Mouse (Mus musculus) thymus, postnatal 4 days (tissue): ENCODE results near the gene Trappc4.
"Not testable (repeated sequence)": the region's sequence is repeated elsewhere in the genome, so short reads cannot be mapped to it uniquely, and the experiment has no call there.

Source experiments
- DNase-seq: peaks from one replicate; pipeline ENCODE4 v3.0.0; 2021

The Trappc4 gene

DNA sequence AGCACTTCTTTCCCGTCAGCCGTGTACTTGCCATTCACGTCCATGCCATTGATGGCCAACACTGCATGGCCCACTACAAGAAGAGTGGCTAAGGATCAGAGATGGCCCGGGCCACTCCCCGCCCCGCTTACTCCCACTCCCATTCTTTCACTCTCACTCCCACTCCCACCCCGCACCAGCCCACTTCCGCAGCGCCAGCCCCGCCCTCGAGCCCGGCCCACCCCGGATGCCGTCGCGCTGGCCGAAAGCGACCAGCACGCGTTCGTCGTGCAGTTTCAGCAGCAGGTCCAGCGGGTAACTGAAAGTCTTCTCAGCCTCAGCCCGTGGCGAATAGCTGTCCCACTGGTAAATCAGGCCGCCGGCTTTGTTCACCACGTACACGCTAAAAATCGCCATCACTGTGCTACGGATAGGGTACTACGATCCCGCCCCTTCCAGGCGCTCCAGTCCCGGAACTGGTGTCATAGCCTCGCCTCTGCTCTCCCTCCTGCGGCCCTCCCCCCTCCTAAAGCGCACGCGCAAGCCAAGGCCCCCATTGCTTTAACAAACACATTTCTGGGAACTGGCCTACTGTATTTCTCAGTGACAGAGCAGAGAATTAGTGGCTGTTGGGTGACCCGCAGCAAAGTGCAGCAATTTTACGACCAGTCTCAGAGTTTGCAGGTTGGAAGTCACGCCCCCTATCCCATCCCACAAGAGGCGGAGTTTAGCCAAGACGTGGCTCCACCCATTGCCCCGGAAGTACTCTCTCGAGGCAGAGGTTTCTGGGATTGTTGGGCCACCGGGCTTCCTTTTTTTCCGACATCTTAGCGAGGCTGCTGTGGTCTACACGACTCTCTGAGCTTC is at the start of gene Trappc4, which contains the start of gene Rps25:
TSS of gene Trappc4 (minus strand) at position 695 of the 846 bp plus-strand sequence.
TSS of gene Rps25 (plus strand) at position 234 of the 846 bp plus-strand sequence.
- DNase-seq = peak; percentile 95

DNA sequence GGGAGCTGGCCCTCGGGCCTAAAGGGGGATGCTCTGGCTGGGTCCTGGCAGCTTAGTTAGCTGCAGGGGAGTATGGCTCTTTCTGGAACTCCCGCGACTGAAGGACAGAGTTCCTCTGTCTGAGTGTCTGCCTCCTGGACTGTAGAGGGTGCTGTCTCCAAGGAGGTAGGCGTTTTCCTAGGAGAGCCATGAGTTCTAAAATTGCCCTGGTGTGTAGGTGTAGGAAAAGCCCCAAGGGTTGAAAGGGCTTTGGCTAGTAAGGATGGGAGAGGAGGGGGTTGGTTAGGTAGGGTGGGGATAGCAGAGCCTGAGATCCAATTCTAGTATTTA is 47.5 kb upstream of the Trappc4 start, which contains the start of gene Upk2:
TSS of gene Upk2 (minus strand) at position 86 of the 330 bp plus-strand sequence.
- DNase-seq = no peak

DNA sequence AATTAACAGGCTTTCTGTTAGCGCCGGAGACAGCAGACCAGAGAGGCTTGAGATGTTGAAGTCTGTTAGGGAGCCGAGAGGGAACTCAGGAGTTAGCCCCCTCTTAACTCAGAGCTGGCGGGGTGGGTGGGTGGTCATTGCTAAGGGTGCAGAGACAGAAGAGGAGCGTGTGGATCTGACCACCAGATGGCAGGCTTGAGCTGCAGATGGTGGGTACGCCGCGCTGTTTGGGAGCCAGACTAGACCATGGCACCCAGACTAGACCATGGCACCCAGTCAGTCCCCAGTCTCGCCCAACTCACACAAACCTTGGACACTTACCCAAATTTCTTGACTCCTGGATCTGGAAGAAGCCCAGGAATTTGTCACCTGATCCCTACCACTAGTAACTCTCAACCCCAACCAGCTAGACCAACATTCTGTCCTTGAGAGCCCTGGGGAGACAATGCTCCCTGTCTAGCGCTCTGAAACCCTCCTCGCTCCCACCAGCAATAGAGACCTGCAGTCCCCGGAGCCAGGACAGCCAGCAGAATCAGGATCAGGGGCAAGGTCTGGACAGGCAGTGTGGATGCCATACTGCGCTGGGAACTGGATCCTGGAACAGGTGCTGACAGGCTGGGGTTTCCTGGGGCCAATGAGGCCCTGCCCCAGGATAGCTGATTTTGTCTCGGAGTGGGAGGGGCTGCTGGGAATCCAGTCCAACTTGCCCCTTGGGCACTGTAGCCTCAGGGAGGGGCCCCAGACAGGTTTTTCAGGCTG is 46.9 kb upstream of the Trappc4 start:
- DNase-seq = peak; percentile 95

DNA sequence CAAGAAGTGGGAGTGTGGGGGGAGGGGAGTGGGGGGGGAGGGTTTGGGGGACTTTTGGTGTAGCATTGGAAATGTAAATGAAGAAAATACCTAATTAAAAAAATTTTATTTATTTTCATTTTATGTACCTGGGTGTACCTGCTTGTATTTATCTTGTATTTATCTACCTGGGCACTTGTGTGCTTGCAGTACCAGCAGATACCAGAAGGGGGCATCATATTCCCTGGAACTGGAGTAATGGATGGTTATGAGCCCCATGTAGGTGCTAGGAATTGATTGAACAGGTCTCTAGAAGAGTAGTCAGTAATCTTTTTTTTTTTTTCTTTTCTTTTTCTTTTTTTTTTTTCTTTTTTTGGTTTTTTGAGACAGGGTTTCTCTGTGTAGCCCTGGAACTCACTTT is 43.0 kb upstream of the Trappc4 start:
- DNase-seq = peak; percentile 58

DNA sequence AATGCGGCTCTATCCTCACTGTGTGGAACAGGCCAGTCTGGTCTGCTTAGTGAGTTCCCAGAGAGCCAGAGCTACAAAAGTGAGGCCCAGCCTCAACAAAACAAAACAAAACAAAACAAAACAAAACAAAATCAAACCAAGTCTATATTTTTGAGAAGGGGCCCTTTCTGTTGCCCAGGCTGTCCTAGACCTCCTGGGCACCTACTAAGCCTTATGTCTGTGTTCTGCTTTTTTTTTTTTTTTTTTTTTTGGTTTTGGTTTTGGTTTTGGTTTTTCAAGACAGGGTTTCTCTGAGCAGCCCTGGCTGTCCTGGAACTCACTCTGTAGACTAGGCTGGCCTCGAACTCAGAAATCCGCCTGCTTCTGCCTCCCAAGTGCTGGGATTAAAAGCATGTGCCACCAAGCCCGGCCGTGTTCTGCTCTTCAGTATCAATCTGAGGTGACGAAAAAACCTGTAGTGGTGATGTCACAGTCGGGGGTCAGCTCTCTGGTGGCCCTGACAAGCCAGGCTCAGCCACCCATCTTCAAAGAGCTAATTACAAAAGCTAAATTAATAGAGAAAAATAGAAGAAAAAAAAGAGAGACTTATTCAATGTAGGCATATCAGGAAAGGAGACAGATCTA is 37.1 kb upstream of the Trappc4 start:
- DNase-seq = not testable (repeated sequence)

DNA sequence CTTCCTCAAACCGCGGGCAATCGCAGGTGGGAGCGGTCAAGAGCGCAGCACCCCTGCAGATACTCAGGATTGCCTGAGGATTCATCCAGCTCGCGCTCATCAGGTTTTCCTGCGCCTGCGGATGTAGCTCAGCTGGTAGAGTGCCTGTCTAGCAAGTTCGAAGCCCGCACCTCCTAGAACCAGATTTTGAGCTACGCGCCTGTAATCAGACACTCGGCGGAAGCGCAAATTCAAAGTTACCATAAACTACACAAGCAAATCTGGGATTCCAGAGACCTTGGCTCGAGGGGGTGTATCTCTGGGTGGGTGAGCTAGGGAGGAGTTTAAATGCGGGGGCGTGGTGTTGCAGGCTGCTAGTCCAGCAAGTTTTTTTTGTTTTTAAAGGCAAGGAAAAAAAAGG is 33.6 kb upstream of the Trappc4 start, which contains the start of gene Foxr1:
TSS of gene Foxr1 (minus strand) at position 176 of the 400 bp plus-strand sequence.
- DNase-seq = no peak

DNA sequence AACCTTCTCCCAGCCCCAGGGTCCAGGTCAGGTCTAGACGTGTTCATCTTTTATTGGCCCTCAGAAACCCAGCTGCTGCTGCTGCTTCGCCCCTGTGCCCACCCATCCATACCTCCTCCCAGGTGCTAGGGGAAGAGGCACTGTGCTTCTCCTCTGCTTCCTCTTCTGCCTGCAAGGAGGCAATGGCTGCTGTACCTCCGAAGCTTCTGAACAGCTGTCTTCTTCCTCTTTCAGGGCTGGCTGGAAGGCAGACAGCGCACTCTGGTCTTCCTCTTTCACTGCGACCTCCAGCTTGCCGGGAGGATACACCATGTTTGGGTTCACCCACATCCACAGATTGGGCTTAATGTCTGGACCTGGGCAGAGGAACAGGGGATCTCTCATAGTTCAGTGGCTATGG is 28.3 kb upstream of the Trappc4 start:
- peak; percentile 36 for DNase-seq

DNA sequence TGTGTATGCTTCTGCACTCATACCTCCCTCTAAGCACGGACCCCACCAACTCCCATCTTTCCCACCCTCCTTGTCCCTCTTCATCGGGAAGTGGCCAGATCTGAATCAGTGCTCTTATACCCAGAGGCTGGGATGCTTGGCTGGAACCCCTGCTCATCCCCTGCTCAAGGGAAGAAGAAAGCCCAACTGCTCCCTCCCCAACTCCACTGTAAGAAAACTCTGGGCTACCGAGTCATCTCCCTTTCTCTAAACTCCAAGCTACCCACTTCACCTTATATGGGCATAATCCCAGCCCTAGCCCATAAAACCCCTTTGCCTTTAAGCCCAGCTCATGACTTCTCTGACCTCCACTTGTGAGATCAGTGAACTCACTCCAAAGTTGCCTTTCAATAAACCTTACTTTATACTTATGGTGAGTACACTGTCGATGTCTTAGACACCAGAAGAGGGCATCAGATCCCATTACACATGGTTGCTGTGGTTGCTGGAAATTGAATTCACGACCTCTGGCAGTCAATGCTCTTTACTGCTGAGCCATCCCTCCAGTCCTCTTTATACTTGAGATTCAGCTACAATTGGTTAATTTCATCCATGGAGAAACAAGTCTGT is 25.3 kb upstream of the Trappc4 start:
- no peak for DNase-seq

DNA sequence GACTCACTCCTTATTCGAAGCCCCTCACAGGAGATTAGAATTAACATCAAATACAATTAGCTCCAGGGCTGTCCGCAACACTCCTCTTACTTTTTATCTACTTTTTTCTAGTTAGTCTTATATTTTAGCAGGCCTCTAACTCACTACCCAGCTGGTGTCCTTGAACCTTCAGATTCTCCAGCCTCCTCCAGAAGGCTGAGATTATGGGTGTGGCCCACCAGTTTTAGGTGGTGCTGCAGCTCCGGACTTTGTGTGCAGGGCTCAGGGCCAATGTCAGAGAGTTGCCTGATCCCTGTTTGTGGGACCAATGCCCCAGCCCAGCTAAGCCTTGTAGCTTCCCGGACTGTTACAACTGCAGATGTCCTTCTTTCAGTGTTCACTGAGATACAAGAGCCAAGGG is 16.2 kb upstream of the Trappc4 start:
- no peak for DNase-seq

DNA sequence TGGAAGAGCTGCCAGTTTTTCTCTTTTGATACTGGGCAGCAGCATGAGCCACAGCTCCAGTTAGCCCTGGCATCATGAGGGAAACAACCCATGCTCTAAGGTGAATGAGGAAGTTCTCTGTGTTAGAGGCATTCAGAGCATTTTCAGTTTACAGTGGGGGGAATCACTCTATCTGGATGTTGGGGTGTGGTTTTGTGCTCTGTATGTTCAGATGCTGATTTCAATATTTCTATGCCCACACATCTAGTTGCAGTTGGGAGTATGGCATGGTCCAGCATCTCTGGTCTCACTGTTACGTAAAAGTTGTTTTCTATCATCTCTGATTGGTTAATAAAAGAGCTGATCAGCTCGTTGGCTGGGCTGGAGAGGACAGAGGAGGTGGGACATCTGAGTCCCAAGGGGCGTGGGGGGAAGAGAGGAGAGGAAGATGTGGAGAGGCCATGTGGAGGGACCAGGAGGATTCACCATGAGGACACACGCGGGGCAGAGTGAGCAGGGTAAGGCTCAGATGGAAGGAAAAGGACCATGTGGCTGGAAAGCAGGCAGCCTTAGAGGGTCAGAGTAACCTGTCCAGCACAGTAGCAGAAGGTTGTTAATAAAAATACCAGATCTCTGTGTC is 13.0 kb upstream of the Trappc4 start:
- DNase-seq = no peak

DNA sequence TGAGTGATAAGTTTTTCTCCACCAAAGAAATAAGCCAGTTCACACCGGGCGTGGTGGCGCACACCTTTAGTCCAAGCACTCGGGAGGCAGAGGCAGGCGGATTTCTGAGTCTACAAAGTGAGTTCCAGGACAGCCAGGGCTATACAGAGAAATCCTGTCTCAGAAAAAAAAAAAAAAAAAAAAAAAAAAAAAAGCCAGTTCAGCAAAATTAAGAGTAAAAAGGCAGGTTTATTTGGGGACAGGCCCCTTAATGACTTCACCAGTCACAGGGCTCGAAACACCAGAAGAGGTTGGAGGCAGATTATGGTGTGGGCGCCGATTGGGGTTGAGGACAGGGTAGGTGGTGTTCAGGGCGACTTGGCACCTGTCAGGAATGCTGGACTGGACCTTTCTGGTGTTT is 12.3 kb upstream of the Trappc4 start:
- DNase-seq = not testable (repeated sequence)

DNA sequence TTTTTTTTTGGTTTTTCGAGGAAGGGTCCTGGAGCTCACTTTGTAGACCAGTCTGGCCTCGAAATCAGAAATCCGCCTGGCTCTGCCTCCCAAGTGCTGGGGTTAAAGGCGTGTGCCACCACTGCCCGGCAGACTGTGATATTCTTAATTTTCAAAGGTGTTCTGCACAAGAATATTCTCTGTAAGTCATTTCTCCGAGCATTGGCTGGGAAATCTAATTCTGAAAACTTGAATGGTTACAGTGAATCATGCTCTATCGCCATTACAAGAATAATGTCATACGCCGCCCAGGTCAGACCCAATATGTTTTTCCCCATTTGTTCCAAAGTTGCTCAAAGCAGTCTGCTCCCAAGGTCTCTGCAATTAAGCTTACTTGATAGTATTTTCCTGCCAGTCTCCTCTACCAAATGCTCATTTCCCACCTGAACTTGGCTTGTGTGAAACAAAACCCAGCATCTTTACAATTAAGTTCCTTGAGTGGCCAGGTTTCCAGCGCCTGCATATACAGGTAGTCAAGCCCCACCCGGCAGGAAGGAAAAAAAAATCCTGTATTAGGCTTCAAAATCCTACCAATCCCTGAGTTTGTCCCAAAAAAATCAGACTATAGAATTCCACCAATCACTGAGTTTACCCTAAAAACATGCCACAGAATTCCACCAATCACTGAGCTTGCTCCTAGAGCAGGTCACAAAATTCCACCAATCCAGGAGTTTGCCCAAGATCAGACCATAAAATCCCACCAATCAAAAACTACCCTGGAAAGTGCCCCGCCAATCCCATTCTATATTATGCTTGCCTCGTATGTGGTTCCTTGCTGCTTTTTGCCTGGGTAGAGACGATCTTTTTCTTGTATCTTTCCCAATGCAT is 11.4 kb upstream of the Trappc4 start, which contains the start of gene Ccdc84:
TSS of gene Ccdc84 (minus strand) at position 51 of the 867 bp plus-strand sequence.
- DNase-seq = no peak

DNA sequence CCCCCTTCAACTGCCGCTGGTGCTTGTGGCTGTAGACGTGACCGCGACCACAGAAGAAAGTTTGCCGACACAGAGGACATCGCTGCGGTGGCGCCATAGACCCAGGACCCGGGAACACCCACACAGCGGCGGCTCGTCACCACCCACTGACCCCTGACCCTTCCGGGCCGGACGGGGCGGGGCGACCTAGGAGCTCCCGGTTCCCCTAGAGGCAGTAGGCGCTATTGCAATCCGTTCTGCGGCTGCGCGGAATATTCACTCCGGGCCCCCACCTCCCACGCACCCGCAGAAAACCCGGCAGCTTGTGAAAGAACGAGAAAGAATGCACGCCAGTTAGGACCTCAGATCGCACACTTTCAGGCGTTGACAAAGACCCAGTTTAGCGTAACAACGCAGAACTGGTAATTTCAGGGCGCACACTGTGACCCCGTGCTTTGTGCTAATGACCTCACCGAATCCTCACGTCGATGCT is 10.5 kb upstream of the Trappc4 start:
- DNase-seq = peak; percentile 95

DNA sequence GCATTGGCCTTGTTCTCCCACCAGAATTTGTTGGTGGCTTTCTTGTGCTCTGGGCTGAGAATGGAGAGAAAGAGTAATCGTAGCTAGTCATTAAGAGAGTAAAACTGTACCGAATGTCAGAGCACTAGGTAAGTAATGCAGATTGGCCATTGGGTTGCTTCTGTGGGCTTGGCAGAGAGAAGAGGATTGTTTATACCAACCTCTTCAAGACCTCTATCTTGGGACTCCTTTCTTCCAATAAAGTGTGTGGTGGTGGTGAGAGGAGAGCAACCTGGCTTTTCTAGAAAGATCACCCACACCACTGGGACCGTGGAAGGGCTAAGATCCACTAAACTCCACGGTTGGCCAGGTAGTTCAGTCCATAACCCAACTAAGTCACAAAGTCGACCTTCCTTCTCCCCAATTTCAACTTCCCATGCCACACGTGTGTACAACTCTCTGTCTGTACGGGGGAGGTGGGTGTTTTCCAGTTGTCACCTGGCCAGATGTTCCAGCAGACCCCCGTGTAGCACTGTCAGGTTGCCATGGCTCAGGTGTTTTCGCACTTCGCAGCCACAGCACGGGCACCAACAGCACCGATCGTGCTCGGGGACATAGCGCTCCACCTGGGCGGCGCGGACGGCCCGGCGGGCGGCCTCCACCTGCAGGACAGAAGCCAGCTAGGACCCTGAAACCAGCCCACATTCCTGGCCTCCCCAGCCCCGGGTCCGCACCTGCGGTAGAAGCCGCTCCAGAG is 9.9 kb upstream of the Trappc4 start:
- no peak for DNase-seq

DNA sequence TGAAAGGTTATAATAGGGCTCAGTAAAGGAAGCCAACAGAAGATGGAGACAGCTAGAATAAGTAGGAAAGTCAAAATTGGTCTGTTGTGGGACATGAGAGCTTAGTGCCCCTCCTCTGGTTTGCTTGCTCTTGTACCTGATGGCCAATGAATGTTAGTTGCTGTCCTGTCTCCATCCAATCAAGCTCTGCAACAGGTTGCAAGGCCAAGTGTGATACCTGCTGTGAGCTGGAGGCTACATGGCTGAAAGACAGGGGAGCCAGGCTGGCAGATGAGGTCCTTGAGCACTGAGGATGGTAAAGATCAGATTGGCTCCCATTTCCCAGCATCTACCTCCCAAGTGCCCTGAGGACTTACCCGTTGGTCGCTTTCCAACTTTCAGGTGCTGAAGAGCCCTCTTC is 5.4 kb upstream of the Trappc4 start:
- no peak for DNase-seq

DNA sequence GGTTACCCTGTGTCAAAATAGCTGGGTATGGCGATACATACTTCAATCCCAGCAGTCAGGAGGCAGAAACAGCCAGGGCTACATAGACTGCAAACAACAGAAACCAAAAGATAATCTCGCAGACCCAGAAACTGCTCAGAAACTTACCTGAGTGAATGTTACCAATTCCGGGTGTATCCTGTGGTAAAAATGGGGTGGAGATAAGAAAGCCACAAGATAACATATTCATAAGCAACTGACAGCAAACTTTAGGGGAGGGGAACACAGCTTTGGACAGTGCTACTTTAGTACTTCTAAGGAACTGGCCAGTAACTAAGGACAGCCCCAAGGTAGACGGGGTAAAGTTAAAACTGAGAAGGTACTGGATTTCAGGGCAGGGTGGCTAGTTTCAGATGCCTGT is 4.9 kb upstream of the Trappc4 start:
- DNase-seq = no peak

DNA sequence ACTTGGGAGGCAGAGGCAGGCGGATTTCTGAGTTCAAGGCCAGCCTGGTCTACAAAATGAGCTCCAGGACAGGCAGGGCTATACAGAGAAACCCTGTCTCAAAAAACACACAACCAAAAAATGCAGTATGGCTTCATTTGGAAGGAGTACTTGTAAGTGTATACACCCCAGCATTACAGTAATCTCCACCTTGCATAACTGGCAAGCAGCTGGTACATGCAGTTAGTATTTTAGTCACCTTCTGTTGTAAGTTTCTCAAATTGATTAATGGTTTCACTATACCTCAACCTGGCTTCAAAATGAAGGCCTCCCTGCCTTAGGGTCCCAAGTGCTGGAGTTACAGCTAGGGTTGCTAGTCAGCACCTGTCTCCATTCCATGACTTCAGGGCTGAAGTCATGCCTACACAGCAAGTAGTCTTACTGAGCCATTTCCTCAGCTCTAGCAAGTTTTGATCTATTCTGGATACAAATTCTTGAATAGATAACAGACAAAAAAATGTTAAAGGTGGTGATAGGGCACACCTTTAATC is 4.3 kb upstream of the Trappc4 start:
- no peak for DNase-seq

DNA sequence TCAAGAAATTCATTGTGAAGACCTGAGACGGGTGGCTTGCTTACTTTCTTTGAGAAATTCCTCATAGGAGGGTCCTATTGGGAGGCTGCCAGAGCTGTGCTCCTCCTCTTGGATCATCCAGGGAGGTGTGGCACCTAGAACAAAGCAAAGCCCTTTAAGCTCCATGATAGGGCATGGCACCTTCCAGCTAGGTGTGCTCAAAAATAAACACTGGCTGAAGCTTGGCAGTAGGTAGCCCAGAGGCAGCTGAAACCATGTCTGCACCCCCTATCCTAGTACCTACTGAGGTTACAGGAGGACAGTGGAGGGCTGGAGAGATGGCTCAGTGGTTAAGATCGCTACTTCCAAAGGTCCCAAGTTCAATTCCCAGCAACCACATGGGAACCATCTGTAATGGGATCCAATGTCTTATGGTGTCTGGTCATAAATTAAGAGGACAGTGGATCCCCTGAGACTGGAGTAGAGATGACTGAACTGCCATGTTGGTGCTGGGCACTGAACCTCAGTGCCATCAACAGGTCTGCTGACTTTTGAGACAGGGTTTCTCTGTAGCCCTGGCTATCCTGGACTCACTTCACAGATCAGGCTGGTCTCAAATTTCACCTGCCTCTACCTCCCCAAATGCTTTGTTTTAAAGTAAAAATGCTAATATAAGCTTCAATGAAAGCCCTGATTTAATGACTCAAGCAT is 3.4 kb upstream of the Trappc4 start:
- no peak for DNase-seq

DNA sequence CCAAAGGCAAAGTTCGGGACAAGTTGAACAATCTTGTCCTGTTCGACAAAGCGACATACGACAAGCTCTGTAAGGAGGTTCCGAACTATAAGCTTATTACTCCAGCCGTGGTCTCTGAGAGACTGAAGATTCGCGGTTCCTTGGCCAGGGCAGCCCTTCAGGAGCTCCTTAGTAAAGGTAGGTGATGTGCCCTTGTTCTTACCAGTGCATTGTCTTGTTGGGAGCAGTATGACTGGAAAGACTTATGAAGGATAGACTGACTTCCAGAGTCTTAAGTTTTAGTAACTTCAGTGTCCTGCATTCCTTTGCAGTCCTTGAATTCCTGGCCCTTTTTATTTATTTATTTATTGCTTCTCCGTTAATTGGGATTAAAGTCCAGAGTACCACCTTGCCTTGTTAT is 1.3 kb upstream of the Trappc4 start:
- DNase-seq = not testable (repeated sequence)

DNA sequence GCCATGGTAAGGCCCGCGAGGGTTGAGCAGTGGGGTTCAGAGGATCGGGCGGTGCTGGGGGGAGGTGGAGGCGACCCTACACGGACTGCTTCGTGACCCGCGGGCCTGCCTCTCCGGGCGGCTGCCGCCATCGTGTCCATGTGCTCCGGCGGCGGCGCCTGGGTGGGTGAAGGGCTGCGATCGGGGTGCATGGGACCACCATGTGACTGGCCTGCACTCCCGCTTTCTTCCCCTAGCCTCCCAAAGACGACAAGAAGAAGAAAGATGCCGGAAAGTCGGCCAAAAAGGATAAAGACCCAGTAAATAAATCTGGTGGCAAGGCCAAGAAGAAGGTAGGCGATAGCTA is 325 bp upstream of the Trappc4 start:
- DNase-seq = no peak
